Mouse (Mus musculus): ENCODE results near the gene Asic2. TPM values are rescaled to one million over a fixed set of nuclear protein-coding genes. Genes with fewer than 3 reads are reported as not detected.

Gene Asic2
- polyA plus RNA-seq, 1 experiment from 2014 or later, result 0.21 TPM

DNA sequence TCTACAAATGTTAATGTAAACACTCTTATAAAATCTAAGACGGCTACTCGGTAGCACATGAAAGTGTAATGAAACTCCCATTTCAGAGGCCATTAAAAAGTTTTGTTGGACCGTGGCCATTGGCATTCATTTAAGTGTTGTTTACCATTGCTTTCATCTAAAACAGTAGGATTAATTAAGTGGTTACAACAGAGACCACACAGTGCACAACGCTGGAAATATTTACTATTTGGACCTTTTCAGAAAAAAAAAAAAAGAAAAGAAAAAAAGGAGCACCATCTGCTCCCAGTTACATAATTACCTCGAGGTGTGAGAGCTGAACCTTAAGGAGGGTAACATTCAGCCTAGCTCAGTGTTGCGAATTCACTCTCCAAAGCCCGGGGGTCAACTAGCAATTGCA lies 1122.8 kb downstream of the Asic2 start:
- Histone ChIP-seq H3K9ac (ENCODE audit: low read depth, low read length) (no peak overlapping the region), H3K9me3 (replicated peaks; ENCODE audit: control insufficient read depth, low read length) (no peaks in the 10 kb centered on the region), H3K27ac (ENCODE audit: low read depth, low read length) (no peak overlapping the region), H3K36me3 (ENCODE audit: control insufficient read depth, insufficient read depth, low read length) (no peaks in the 10 kb centered on the region), H3K4me2 (no peak overlapping the region), H3K27me3 (ENCODE audit: control insufficient read depth, insufficient read depth, low read length) (no peaks in the 10 kb centered on the region), H3K4me3 (ENCODE audit: low read depth, low read length) (no peak overlapping the region), H3K4me1 (ENCODE audit: control insufficient read depth, insufficient read depth, low read length) (no peaks in the 10 kb centered on the region)
- ATAC-seq (replicated peaks; ENCODE audit: insufficient number of reproducible peaks, low FRiP score, low TSS enrichment), result no peak
- 70% methylated on average over 7 of the region's 7 CpGs for WGBS (ENCODE audit: insufficient replicate concordance)

- H3K4me2 ChIP-seq, result no peak overlapping the region
- H3K9ac ChIP-seq (ENCODE audit: low read depth, low read length), result no peak overlapping the region
- no peaks in the 10 kb centered on the region for H3K9me3 ChIP-seq (replicated peaks; ENCODE audit: control insufficient read depth, low read length)
- 66% methylated on average over 2 of the region's 2 CpGs for WGBS (ENCODE audit: insufficient replicate concordance)
- H3K4me1 ChIP-seq (ENCODE audit: control insufficient read depth, insufficient read depth, low read length), result no peaks in the 10 kb centered on the region
- no peaks in the 10 kb centered on the region for H3K27me3 ChIP-seq (ENCODE audit: control insufficient read depth, insufficient read depth, low read length)
- H3K4me3 ChIP-seq (ENCODE audit: low read depth, low read length), result no peak overlapping the region
- no peaks in the 10 kb centered on the region for H3K36me3 ChIP-seq (ENCODE audit: control insufficient read depth, insufficient read depth, low read length)
- ATAC-seq (replicated peaks; ENCODE audit: insufficient number of reproducible peaks, low FRiP score, low TSS enrichment), result no peak
- no peak overlapping the region for H3K27ac ChIP-seq (ENCODE audit: low read depth, low read length)
Observed at GRCm38 (mm10) chr11:80843435-80843834, 1124.8 kb downstream of the Asic2 start.

DNA sequence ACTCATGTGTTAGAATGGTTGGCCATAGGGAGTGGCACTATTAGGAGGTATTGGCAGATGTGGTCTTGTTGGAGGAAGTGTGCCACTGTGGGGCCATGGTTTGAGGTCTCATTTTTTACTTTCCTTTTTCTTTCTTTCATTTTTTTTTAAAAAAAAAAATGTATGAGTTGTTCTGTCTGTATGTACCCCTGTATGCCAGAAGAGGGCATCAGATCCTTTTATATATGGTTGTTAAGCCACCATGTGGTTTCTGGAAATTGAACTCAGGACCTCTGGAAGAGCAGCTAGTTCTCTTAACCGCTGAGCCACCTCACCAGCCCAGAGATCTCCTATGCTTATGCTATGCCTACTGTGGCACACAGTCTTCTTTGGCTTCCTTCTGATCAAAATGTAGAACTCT lies 1129.5 kb downstream of the Asic2 start:
- no peak overlapping the region for H3K27ac ChIP-seq (ENCODE audit: low read depth, low read length)
- ATAC-seq (replicated peaks; ENCODE audit: insufficient number of reproducible peaks, low FRiP score, low TSS enrichment), result no peak
- H3K4me1 ChIP-seq (ENCODE audit: control insufficient read depth, insufficient read depth, low read length), result no peaks in the 10 kb centered on the region
- 67% methylated on average over 1 of the region's 1 CpGs for WGBS (ENCODE audit: insufficient replicate concordance)
- no peak overlapping the region for H3K4me3 ChIP-seq (ENCODE audit: low read depth, low read length)
- no peak overlapping the region for H3K9ac ChIP-seq (ENCODE audit: low read depth, low read length)
- no peaks in the 10 kb centered on the region for H3K9me3 ChIP-seq (replicated peaks; ENCODE audit: control insufficient read depth, low read length)
- no peak overlapping the region for H3K4me2 ChIP-seq
- H3K27me3 ChIP-seq (ENCODE audit: control insufficient read depth, insufficient read depth, low read length), result no peaks in the 10 kb centered on the region
- H3K36me3 ChIP-seq (ENCODE audit: control insufficient read depth, insufficient read depth, low read length), result no peaks in the 10 kb centered on the region

GRCm38 (mm10) chr11:80835841-80836240 lies 1132.4 kb downstream of the Asic2 start:
- WGBS (ENCODE audit: insufficient replicate concordance), result 67% methylated on average over 4 of the region's 4 CpGs
- Histone ChIP-seq H3K27ac (ENCODE audit: low read depth, low read length) (no peak overlapping the region), H3K4me3 (ENCODE audit: low read depth, low read length) (no peak overlapping the region), H3K27me3 (ENCODE audit: control insufficient read depth, insufficient read depth, low read length) (no peaks in the 10 kb centered on the region), H3K9ac (ENCODE audit: low read depth, low read length) (no peak overlapping the region), H3K4me1 (ENCODE audit: control insufficient read depth, insufficient read depth, low read length) (no peaks in the 10 kb centered on the region), H3K36me3 (ENCODE audit: control insufficient read depth, insufficient read depth, low read length) (no peaks in the 10 kb centered on the region), H3K4me2 (no peak overlapping the region), H3K9me3 (replicated peaks; ENCODE audit: control insufficient read depth, low read length) (no peaks in the 10 kb centered on the region)
- ATAC-seq (replicated peaks; ENCODE audit: insufficient number of reproducible peaks, low FRiP score, low TSS enrichment), result no peak

GRCm38 (mm10) chr11:80835395-80835794 lies 1132.9 kb downstream of the Asic2 start:
- no peaks in the 10 kb centered on the region for H3K4me1 ChIP-seq (ENCODE audit: control insufficient read depth, insufficient read depth, low read length)
- no peak overlapping the region for H3K27ac ChIP-seq (ENCODE audit: low read depth, low read length)
- H3K4me2 ChIP-seq, result no peak overlapping the region
- WGBS (ENCODE audit: insufficient replicate concordance), result 82% methylated on average over 2 of the region's 2 CpGs
- no peaks in the 10 kb centered on the region for H3K27me3 ChIP-seq (ENCODE audit: control insufficient read depth, insufficient read depth, low read length)
- H3K9me3 ChIP-seq (replicated peaks; ENCODE audit: control insufficient read depth, low read length), result no peaks in the 10 kb centered on the region
- ATAC-seq (replicated peaks; ENCODE audit: insufficient number of reproducible peaks, low FRiP score, low TSS enrichment), result no peak
- H3K36me3 ChIP-seq (ENCODE audit: control insufficient read depth, insufficient read depth, low read length), result no peaks in the 10 kb centered on the region
- no peak overlapping the region for H3K4me3 ChIP-seq (ENCODE audit: low read depth, low read length)
- no peak overlapping the region for H3K9ac ChIP-seq (ENCODE audit: low read depth, low read length)

Other genes with a start within 250 kb of the Asic2 start
- gene 5530401A14Rik, start 107.8 kb downstream of the Asic2 start, polyA plus RNA-seq (2014; fragmentation: Nextera tagmentation; extraction: Ambion mirVana), result 0.06 TPM in 1 of 2 replicates, not detected in the other
- gene Ccl2, start 67.1 kb upstream of the Asic2 start, polyA plus RNA-seq (2014; fragmentation: Nextera tagmentation; extraction: Ambion mirVana), result 6.8 and 8.2 TPM in 2 replicates
- gene Gm17268, start 70.1 kb upstream of the Asic2 start, polyA plus RNA-seq (2014; fragmentation: Nextera tagmentation; extraction: Ambion mirVana), result not detected in 2 replicates
- gene Ccl7, start 77.3 kb upstream of the Asic2 start, polyA plus RNA-seq (2014; fragmentation: Nextera tagmentation; extraction: Ambion mirVana), result 2.0 and 2.8 TPM in 2 replicates
- gene Ccl11, start 89.4 kb upstream of the Asic2 start, polyA plus RNA-seq (2014; fragmentation: Nextera tagmentation; extraction: Ambion mirVana), result not detected in 2 replicates
- 0.62 and 0.66 TPM in 2 replicates for gene Ccl12, start 133.4 kb upstream of the Asic2 start, polyA plus RNA-seq (2014; fragmentation: Nextera tagmentation; extraction: Ambion mirVana)
- gene Ccl8, start 146.7 kb upstream of the Asic2 start, polyA plus RNA-seq (2014; fragmentation: Nextera tagmentation; extraction: Ambion mirVana), result not detected in 2 replicates

All from heart, embryonic 11.5 days (tissue).